Mouse (Mus musculus) forebrain, embryonic 14.5 days (tissue): ENCODE results near the gene Tbx5. TPM values are rescaled to one million over a fixed set of nuclear protein-coding genes. Genes with fewer than 3 reads are reported as not detected.

Experiments
- ATAC-seq: fragments of 200-750 bp; cut with Nextera tagmentation; 2 replicates; pipeline ENCODE4 v1.8.0; 2017; ENCODE audit warnings: mild to moderate bottlenecking, moderate library complexity
- DNase-seq: peaks from one replicate; pipeline ENCODE4 v3.0.0-alpha.2; 2015; ENCODE audit warnings: low spot score
- H3K27ac ChIP-seq: fragments of 300-500 bp; sonication (generic); 2 replicates; pipeline ENCODE4 v1.5.1; 2014; ENCODE audit warnings: low read depth, mild to moderate bottlenecking, control low read depth, low read length, moderate library complexity
- H3K27me3 ChIP-seq: fragments of 300-500 bp; sonication (generic); replicated peaks from 2 replicates; pipeline ENCODE4 v1.6.1; 2014; ENCODE audit warnings: low read length, control low read depth, mixed read lengths; ENCODE audit not compliant: control insufficient read depth, insufficient read depth
- H3K36me3 ChIP-seq: fragments of 300-500 bp; sonication (generic); 2 replicates; pipeline ENCODE4 v1.6.1; 2014; ENCODE audit warnings: low read length, control low read depth; ENCODE audit not compliant: control insufficient read depth, insufficient read depth
- H3K4me1 ChIP-seq: fragments of 300-500 bp; sonication (generic); 2 replicates; pipeline ENCODE4 v1.6.1; 2014; ENCODE audit warnings: antibody characterized with exemption, low read length, control low read depth; ENCODE audit not compliant: control insufficient read depth, insufficient read depth
- H3K4me2 ChIP-seq: fragments of 300-500 bp; sonication (generic); 2 replicates; pipeline ENCODE4 v1.6.1; 2014; ENCODE audit warnings: mild to moderate bottlenecking, control low read depth, low read length
- H3K4me3 ChIP-seq: fragments of 300-500 bp; sonication (generic); 2 replicates; pipeline ENCODE4 v1.5.1; 2014; ENCODE audit warnings: low read depth, low read length, control low read depth
- H3K9ac ChIP-seq: fragments of 300-500 bp; sonication (generic); 2 replicates; pipeline ENCODE4 v1.6.1; 2014; ENCODE audit warnings: mild to moderate bottlenecking, low read length, control low read depth, moderate library complexity
- H3K9me3 ChIP-seq: fragments of 300-500 bp; sonication (generic); replicated peaks from 2 replicates; pipeline ENCODE4 v1.6.1; 2016; ENCODE audit warnings: low read length, control low read depth, mixed read lengths; ENCODE audit not compliant: control insufficient read depth
- WGBS: fragments of 180-500 bp; shearing (Covaris S2); extraction: QIAGEN DNeasy Blood & Tissue Kit; methylation state at CpG from one replicate; pipeline ENCODE4 v1.1.7; 2014; 5-methylcytosine and 5-hydroxymethylcytosine counted together
- polyA plus RNA-seq: library from polyadenylated mRNA; unstranded; fragments of >200 nt; fragmentation: Nextera tagmentation; extraction: Ambion mirVana; gene quantifications from 2 replicates; pipeline ENCODE4 v1.2.1, GENCODE M21; 2014

Tbx5 gene
- polyA plus RNA-seq, 1 experiment from 2014 or later = 0.04 TPM

- no peaks in the 10 kb centered on the region for H3K36me3 ChIP-seq
- no peak overlapping the region for H3K4me3 ChIP-seq
- WGBS = 2% methylated on average over 7 of the region's 7 CpGs
- no peak overlapping the region for H3K4me2 ChIP-seq
- no peak overlapping the region for H3K9ac ChIP-seq
- H3K27me3 ChIP-seq = peaks cover 99% of the 10 kb centered on the region
- DNase-seq = no peak
- no peaks in the 10 kb centered on the region for H3K4me1 ChIP-seq
- no peaks in the 10 kb centered on the region for H3K9me3 ChIP-seq
- no peak overlapping the region for H3K27ac ChIP-seq
- no peak for ATAC-seq
These were observed 6.0 kb downstream of the Tbx5 start for GRCm38 (mm10) chr5:119838441-119838840.

GRCm38 (mm10) chr5:119839156-119839555 is 6.7 kb downstream of the Tbx5 start:
- Histone ChIP-seq H3K9ac (no peak overlapping the region), H3K4me3 (no peak overlapping the region), H3K9me3 (no peaks in the 10 kb centered on the region), H3K27ac (no peak overlapping the region), H3K27me3 (peaks cover 99% of the 10 kb centered on the region), H3K36me3 (no peaks in the 10 kb centered on the region), H3K4me2 (no peak overlapping the region), H3K4me1 (no peaks in the 10 kb centered on the region)
- no peak for DNase-seq
- no peak for ATAC-seq
- WGBS = under 1% methylated on average over 16 of the region's 16 CpGs

- Histone ChIP-seq H3K4me2 (no peak overlapping the region), H3K9ac (no peak overlapping the region), H3K9me3 (no peaks in the 10 kb centered on the region), H3K4me1 (0 out of 2 replicates have a peak, but pooled peaks cover under 1% of the 10 kb centered on the region), H3K4me3 (no peak overlapping the region), H3K36me3 (no peaks in the 10 kb centered on the region), H3K27ac (no peak overlapping the region), H3K27me3 (peaks cover 99% of the 10 kb centered on the region)
- DNase-seq (no peak), ATAC-seq (no peak)
- under 1% methylated on average over 34 of the region's 34 CpGs for WGBS
These were observed 7.3 kb downstream of the Tbx5 start for GRCm38 (mm10) chr5:119839616-119840368.

DNA sequence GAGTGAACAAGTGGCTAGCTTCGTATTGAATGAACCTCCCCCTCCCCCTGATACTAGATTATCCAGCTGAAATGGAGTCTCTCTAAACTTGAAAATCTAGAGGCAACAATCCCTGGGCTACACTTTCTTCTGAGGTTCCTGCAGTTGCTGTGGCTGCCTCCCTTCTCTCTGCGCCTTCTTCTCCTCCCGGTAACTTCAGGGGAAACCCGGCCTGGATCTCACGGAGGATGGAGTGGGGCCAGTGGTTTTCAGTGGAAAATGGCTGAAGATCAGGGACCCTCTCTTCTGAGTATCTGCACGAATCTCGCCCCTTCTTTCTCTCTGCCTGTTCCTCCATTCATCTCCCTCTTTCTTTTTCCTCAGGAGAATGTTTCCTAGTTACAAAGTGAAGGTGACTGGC is 7.9 kb downstream of the Tbx5 start:
- WGBS = 0% methylated on average over 7 of the region's 7 CpGs
- H3K4me2 ChIP-seq = no peak overlapping the region

DNA sequence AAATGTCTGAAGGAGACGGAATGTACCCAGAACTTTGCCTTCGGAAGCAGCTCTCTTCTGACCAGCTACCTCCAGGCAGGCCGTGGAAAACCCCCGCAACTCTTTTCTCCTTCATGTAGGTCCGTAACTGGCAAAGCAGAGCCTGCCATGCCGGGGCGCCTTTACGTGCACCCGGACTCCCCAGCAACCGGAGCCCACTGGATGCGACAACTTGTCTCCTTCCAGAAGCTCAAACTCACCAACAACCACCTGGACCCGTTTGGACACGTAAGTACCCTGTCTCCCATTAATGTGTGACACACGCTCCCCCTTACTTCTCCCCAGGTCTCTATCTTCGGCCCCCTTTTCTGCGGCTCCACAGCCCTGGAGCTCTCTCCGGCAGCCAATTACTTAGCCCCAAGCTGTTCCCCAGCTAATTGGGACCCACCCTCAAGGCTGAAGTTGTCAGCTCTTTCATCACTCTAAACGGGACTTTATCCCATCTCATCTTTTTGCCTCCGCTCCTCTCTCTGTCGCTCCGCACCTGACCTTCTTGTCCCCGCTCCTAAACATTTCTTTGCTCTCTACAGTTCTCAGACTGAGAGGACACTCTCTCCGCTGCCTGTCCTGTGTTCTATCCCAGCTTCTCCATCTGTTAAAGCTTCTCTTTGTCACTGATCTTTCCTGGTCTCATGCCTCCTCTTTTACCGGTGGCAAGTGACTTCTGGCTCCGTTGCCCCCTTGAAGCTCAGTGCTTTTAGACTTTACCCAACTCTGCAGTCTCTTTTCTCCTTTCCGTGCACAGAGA is 9.4 kb downstream of the Tbx5 start:
- H3K27ac ChIP-seq = no peak overlapping the region
- no peak overlapping the region for H3K4me3 ChIP-seq
- H3K9me3 ChIP-seq = no peaks in the 10 kb centered on the region
- H3K9ac ChIP-seq = no peak overlapping the region
- no peak overlapping the region for H3K4me2 ChIP-seq
- no peaks in the 10 kb centered on the region for H3K36me3 ChIP-seq
- DNase-seq (no peak), ATAC-seq (no peak)
- H3K4me1 ChIP-seq = peaks cover 5% of the 10 kb centered on the region; the same call in 1 of the 2 replicates
- under 1% methylated on average over 26 of the region's 26 CpGs for WGBS
- peaks cover 98% of the 10 kb centered on the region for H3K27me3 ChIP-seq

More for the DNA sequence above, 7.9 kb downstream of the Tbx5 start:
- DNase-seq (no peak), ATAC-seq (no peak)
- Histone ChIP-seq H3K4me3 (no peak overlapping the region), H3K27ac (no peak overlapping the region), H3K36me3 (no peaks in the 10 kb centered on the region), H3K27me3 (peaks cover 99% of the 10 kb centered on the region), H3K9ac (no peak overlapping the region), H3K4me1 (peaks cover 5% of the 10 kb centered on the region; the same call in 1 of the 2 replicates), H3K9me3 (no peaks in the 10 kb centered on the region)

GRCm38 (mm10) chr5:119842701-119843393 is 10.4 kb downstream of the Tbx5 start:
- 5% methylated on average over 4 of the region's 4 CpGs for WGBS
- Histone ChIP-seq H3K4me1 (peaks cover 5% of the 10 kb centered on the region; the same call in 1 of the 2 replicates), H3K36me3 (no peaks in the 10 kb centered on the region), H3K4me2 (no peak overlapping the region), H3K27me3 (peaks cover 94% of the 10 kb centered on the region), H3K9ac (no peak overlapping the region), H3K4me3 (no peak overlapping the region), H3K9me3 (no peaks in the 10 kb centered on the region), H3K27ac (no peak overlapping the region)
- DNase-seq (no peak), ATAC-seq (no peak)

- ATAC-seq = no peak
- no peaks in the 10 kb centered on the region for H3K36me3 ChIP-seq
- no peak overlapping the region for H3K4me2 ChIP-seq
- H3K9ac ChIP-seq = no peak overlapping the region
- no peak overlapping the region for H3K27ac ChIP-seq
- H3K4me1 ChIP-seq = peaks cover 5% of the 10 kb centered on the region; the same call in 1 of the 2 replicates
- no peaks in the 10 kb centered on the region for H3K9me3 ChIP-seq
- WGBS = under 1% methylated on average over 8 of the region's 8 CpGs
- DNase-seq = no peak
- H3K4me3 ChIP-seq = no peak overlapping the region
- peaks cover 88% of the 10 kb centered on the region for H3K27me3 ChIP-seq
These were observed 10.9 kb downstream of the Tbx5 start for GRCm38 (mm10) chr5:119843394-119843777.

DNA sequence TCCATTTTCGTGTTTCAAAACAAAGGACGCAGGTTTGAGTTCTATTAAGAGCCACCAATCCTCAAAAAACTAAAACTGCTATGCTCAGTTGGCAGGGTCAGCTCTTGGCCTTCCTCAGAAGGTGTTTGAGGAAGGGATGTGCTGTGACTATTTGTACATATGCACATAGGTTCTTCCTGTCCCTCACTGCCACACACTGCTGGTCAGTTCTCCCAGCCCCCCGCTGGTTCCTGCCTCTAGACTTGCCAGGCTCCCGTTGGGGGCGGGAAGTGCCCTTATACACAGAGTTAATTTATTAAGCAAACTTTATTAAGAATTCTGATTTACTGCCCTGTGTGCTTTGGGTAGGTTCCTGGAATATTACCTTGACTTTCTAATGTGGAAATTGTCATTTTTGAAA is 11.9 kb downstream of the Tbx5 start:
- Histone ChIP-seq H3K27ac (no peak overlapping the region), H3K27me3 (peaks cover 79% of the 10 kb centered on the region), H3K4me1 (peaks cover 5% of the 10 kb centered on the region; the same call in 1 of the 2 replicates), H3K9ac (no peak overlapping the region), H3K4me2 (no peak overlapping the region), H3K4me3 (no peak overlapping the region), H3K9me3 (no peaks in the 10 kb centered on the region), H3K36me3 (no peaks in the 10 kb centered on the region)
- 3% methylated on average over 5 of the region's 5 CpGs for WGBS
- DNase-seq = no peak
- no peak for ATAC-seq
